Comparison of ENCODE assay signal across 8 mouse cellular contexts in genomic region chr1:152956221-152956620, GRCm38 (mm10). TPM values are rescaled to one million over a fixed set of nuclear protein-coding genes. Genes with fewer than 3 reads are reported as not detected.
DNase-seq lines count a peak whose midpoint lies in the region; ATAC-seq lines count a peak whose summit lies in the region.

No protein-coding gene starts in this region.

- no peaks in the 10 kb centered on the region for H3K9me3 ChIP-seq in liver, embryonic 12.5 days (replicated peaks)
- no peaks in the 10 kb centered on the region for H3K9me3 ChIP-seq in neural tube, embryonic 14.5 days (ENCODE audit: control insufficient read depth, low read length)

- no peak overlapping the region for H3K9ac ChIP-seq in liver, embryonic 12.5 days
- H3K9ac ChIP-seq in neural tube, embryonic 14.5 days (replicated peaks; ENCODE audit: low read depth, low read length), result peak overlapping the region; percentile 78

- no peaks in the 10 kb centered on the region; the same call in 1 of the 2 replicates for H3K4me1 ChIP-seq in liver, embryonic 12.5 days
- H3K4me1 ChIP-seq in neural tube, embryonic 14.5 days (ENCODE audit: control insufficient read depth, insufficient read depth, low read length), result peaks cover 15% of the 10 kb centered on the region

- H3K27me3 ChIP-seq in liver, embryonic 12.5 days (replicated peaks), result peaks cover 56% of the 10 kb centered on the region
- H3K27me3 ChIP-seq in neural tube, embryonic 14.5 days (ENCODE audit: control insufficient read depth, insufficient read depth, low read length), result no peaks in the 10 kb centered on the region

- H3K27ac ChIP-seq in liver, embryonic 12.5 days, result no peak overlapping the region
- 0 out of 2 replicates have a peak overlapping the region, but pooled peaks have one; percentile 91 for H3K27ac ChIP-seq in neural tube, embryonic 14.5 days (ENCODE audit: low read depth, low read length)

- no peaks in the 10 kb centered on the region for H3K36me3 ChIP-seq in liver, embryonic 12.5 days
- H3K36me3 ChIP-seq in neural tube, embryonic 14.5 days (ENCODE audit: control insufficient read depth, insufficient read depth, low read length), result no peaks in the 10 kb centered on the region

- no peak overlapping the region for H3K4me3 ChIP-seq in liver, embryonic 12.5 days
- peak overlapping the region; percentile 84 for H3K4me3 ChIP-seq in neural tube, embryonic 14.5 days (ENCODE audit: low read depth, low read length)

- WGBS in liver, embryonic 12.5 days (ENCODE audit: insufficient replicate concordance), result 6% methylated on average over 14 of the region's 14 CpGs
- 4% methylated on average over 14 of the region's 14 CpGs for WGBS in neural tube, embryonic 14.5 days

- H3K4me2 ChIP-seq in liver, embryonic 12.5 days, result peak overlapping the region; percentile 44
- peak overlapping the region; percentile 91 for H3K4me2 ChIP-seq in neural tube, embryonic 14.5 days (ENCODE audit: low read depth, low read length)

- ATAC-seq in liver, embryonic 12.5 days, result no peak
- peak; percentile 67 for ATAC-seq in neural tube, embryonic 14.5 days (ENCODE audit: low read depth)

- DNase-seq in spleen, postnatal 10 days (ENCODE audit: low spot score in 2 of 2), result peak; percentile 13 to 65
- DNase-seq in spleen, adult 18-20 months, result no peak
- peak; percentile 79 for DNase-seq in embryo, embryonic 9.5 days (ENCODE audit: extremely low spot score)
- DNase-seq in heart, adult 9 months (ENCODE audit: low spot score in 2 of 2), result peak; percentile 7 to 33
- peak; percentile 58 for DNase-seq in kidney, adult 18-20 months
- peak; percentile 8 to 50 for DNase-seq in urinary bladder, adult 18-20 months (ENCODE audit: low spot score in 2 of 2)

RNA-seq across cellular contexts. Expression of gene Nmnat2, which starts 1.4 kb away (rescaled TPM):
- polyA plus RNA-seq in liver, embryonic 12.5 days (2016; fragmentation: Nextera tagmentation; extraction: Ambion mirVana), result 0.05 TPM in 1 of 2 replicates, not detected in the other
- polyA plus RNA-seq in neural tube, embryonic 14.5 days (2014; fragmentation: Nextera tagmentation; extraction: Ambion mirVana), result 78.2 and 99.6 TPM in 2 replicates

RNA-seq across cellular contexts. Expression of gene Smg7, which starts 53.8 kb away (rescaled TPM):
- 16.7 and 17.4 TPM in 2 replicates for polyA plus RNA-seq in liver, embryonic 12.5 days (2016; fragmentation: Nextera tagmentation; extraction: Ambion mirVana)
- 43.7 and 45.0 TPM in 2 replicates for polyA plus RNA-seq in neural tube, embryonic 14.5 days (2014; fragmentation: Nextera tagmentation; extraction: Ambion mirVana)

Comparison
In these comparisons a context has a peak if more than half of its experiments do, and no peak if none do; other contexts are left out.
1. DNase-seq: peak in spleen, postnatal 10 days (2 of 2), embryo, embryonic 9.5 days (single experiment), heart, adult 9 months (2 of 2), kidney, adult 18-20 months (single experiment) and urinary bladder, adult 18-20 months (2 of 2); none in spleen, adult 18-20 months (0 of 2).
2. RNA of gene Nmnat2, which starts 1.4 kb away (polyA plus RNA-seq): 78.2 to 99.6 TPM in neural tube, embryonic 14.5 days; 0.05 TPM in liver, embryonic 12.5 days; every median in the first group is over 10 times any median in the second.